Mouse (Mus musculus): ENCODE measurements around the gene Pdk1. TPM values are rescaled to one million over a fixed set of nuclear protein-coding genes. Genes with fewer than 3 reads are reported as not detected.
"Not testable (repeated sequence)": the region's sequence is repeated elsewhere in the genome, so short reads cannot be mapped to it uniquely, and the experiment has no call there.

The Pdk1 gene
- 10 to 100 TPM; 47.4 to 60.1 TPM for total RNA-seq (2021)
- long read RNA-seq, experiment 1, full-length matches to known transcripts: 17 of 26 reads
- long read RNA-seq, experiment 1, partial matches to known transcripts: 0 of 26 reads
- long read RNA-seq, experiment 1, other reads (novel, unspliced or antisense): 9 of 26 reads
- long read RNA-seq, experiment 2, full-length matches to known transcripts: 28 of 47 reads
- long read RNA-seq, experiment 2, partial matches to known transcripts: 13 of 47 reads
- long read RNA-seq, experiment 2, other reads (novel, unspliced or antisense): 6 of 47 reads

DNA sequence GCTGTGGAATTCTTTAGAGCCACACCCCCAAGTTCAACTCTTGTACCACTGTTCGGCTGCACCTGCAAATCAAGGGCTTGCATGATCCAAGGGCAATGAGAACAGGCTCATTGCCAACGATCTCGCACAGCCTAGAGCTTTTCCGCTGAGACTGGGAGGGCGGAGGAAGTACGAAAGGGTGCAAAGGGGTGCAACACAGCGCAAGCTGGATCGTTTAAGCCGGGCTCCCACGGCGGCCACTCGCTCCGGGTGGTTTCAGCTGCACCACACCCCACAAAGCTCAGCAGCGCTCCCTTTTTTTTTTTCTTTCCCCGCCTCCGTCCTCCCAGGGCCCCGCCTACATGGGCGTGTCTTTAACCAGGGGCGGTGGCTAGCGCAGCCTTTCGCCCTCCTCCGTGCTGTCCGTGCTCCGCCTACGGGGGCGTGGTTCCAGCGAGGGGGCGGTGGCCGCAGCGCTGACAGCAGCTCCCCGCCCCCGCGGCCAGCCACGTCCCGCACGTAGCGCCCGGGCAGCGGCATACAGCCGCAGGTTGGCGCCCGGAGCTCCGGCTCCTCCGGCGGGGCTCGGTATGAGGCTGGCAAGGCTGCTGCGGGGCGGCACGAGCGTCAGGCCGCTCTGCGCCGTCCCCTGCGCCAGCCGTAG is at the start of gene Pdk1:
TSS of gene Pdk1 (plus strand) at position 424 of the 643 bp plus-strand sequence.
- DNase-seq (ENCODE audit: low spot score in 2 of 2): peak; percentile 95 to 98

- no peak for DNase-seq (ENCODE audit: low spot score in 2 of 2)
Measured at GRCm38 (mm10) chr2:71824146-71824545, 48.9 kb upstream of the Pdk1 start.

GRCm38 (mm10) chr2:71827711-71828110 is 45.3 kb upstream of the Pdk1 start:
- no peak for DNase-seq (ENCODE audit: low spot score in 2 of 2)

DNA sequence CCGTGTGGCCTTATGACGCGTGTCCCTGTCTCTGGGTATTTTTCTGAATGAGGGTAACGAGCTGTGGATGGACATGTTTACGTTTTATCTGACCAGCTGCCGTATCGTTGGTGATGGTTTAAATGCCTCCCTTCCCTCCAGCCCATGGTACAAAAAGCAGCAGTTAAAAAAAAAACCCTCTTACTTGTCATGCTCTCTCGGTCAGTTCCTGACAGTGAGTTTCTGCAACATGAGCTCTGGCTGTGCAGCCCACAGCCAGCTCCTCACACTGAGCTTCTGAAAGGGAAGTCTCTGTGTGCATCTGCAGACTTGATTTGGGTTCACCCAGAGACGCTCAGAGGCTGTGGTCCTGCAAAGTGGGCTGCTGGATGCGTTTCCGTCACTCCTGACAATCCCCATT is 44.1 kb upstream of the Pdk1 start:
- no peak for DNase-seq (ENCODE audit: low spot score in 2 of 2)

- no peak for DNase-seq (ENCODE audit: low spot score in 2 of 2)
Measured at GRCm38 (mm10) chr2:71833626-71834025, 39.4 kb upstream of the Pdk1 start.

DNA sequence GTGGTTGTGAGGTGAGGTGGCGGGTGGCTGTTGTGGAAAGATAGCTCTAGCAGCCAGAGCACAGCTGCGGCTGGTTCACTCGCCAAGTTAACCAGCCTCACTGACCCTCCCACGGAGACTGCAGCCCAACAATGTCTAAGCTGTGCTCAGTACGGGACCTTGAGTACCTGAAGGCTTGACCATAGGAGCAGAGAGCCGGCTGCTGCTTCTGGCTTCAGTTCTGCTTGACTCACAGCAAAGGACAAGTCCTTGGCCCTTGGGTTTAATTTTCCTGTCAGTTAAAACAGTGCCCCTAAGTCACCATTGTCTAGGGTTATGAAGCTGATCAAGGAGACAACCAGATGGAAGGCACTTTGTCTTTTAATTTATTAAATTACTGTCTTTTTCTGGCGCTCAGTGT is 38.7 kb upstream of the Pdk1 start:
- no peak for DNase-seq (ENCODE audit: low spot score in 2 of 2)

GRCm38 (mm10) chr2:71835556-71835955 is 37.5 kb upstream of the Pdk1 start:
- DNase-seq (ENCODE audit: low spot score in 2 of 2): no peak

- no peak for DNase-seq (ENCODE audit: low spot score in 2 of 2)
Measured at GRCm38 (mm10) chr2:71836232-71836631, 36.8 kb upstream of the Pdk1 start.

DNA sequence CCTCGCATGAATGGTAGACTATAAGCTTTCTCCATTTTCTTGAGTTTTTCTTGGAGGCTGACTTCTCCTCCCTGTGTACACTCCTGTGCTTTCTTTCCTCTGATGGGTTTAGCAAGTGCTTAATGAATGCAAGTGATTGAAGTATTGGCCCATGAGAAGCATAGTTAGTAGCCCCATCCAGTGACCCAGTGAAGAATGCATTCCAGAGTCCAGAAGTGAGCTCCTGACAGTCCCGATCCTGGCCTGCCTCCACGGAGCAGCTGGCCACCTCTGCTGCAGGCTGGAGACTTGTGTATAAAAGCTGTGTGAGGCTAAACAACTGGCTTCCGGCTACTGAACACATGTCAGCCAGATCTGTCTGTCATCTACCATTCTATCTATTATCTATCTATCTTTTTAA is 35.8 kb upstream of the Pdk1 start:
- no peak for DNase-seq (ENCODE audit: low spot score in 2 of 2)

DNA sequence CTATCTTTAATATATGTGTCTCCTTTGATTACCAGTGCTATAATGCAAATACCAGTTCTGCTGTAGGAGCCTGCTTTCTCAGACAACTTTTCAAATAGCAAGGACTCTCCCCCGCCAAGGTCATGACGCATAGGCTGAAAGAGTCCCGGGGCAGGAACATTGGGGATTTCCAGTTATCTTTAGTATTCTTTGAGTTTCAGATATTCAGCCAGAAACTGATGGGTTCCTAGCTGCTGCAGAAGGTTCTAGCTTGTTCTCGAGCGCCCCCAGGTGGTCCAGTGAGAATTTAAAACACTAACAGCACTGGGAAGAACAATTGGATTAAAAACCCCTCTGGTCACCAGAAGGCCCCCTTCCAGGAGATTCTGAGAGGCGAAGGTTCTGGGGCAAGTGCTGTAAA is 35.2 kb upstream of the Pdk1 start:
- DNase-seq (ENCODE audit: low spot score in 2 of 2): peak; percentile 25 to 53

DNA sequence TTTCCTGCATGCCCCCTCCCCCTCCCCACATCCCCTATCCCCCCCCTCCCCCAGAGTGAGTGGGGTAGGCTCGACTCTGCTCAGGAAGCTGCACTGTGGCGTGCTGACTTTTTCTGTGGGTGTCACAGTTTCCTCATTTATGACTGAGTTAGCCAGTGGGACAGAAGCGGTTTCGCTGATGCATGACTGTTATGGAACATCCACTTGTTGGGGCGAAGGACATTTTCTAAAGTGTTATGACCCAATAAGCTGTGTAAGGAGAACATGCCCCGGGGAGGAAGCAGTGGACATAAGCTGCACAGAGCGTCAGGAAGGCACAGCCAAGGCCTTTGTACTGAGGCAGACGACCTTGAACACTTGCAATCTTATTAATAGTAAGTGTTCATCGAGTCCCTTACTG is 29.7 kb upstream of the Pdk1 start:
- no peak for DNase-seq (ENCODE audit: low spot score in 2 of 2)

DNA sequence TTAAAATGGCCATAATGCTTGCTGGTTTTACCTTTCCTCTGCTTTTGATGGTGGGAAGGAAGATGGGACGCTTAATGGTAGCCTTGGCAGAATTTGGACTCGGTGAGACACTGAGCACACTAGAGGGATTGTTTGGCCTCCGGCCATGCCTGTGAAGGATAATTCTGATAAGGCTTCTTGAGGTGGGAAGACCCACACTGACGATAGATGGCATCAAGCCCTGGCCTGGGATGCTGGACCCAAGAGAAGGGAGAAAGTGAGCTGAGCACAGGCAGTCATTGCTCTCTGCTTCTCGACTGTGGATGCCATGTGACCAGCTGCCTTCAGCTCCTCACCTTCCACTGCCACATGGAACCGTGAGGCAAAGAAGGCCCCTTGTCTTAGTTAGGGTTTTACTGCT is 28.1 kb upstream of the Pdk1 start:
- DNase-seq (ENCODE audit: low spot score in 2 of 2): no peak

- DNase-seq (ENCODE audit: low spot score in 2 of 2): not testable (repeated sequence)
Measured at GRCm38 (mm10) chr2:71852161-71852560, 20.9 kb upstream of the Pdk1 start.

DNA sequence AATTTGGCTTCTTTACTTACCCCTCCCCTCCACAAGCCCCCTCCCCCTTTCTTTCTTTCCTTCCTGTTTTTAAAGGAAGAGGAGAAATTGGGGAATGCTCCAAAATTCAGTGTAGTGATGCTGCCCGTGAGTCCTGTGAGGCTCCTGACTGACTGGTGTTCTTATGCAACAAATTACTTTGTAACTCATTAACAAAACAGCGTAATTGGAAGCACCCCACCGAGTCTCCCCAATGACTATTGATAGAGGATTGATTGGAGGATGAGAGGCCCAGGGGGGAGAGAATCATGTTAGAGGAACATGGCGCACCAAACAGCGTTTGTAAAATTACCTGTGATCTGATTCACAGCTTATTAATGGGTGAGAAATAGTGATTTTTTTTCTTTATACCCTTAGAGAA is 17.9 kb upstream of the Pdk1 start:
- no peak for DNase-seq (ENCODE audit: low spot score in 2 of 2)

DNA sequence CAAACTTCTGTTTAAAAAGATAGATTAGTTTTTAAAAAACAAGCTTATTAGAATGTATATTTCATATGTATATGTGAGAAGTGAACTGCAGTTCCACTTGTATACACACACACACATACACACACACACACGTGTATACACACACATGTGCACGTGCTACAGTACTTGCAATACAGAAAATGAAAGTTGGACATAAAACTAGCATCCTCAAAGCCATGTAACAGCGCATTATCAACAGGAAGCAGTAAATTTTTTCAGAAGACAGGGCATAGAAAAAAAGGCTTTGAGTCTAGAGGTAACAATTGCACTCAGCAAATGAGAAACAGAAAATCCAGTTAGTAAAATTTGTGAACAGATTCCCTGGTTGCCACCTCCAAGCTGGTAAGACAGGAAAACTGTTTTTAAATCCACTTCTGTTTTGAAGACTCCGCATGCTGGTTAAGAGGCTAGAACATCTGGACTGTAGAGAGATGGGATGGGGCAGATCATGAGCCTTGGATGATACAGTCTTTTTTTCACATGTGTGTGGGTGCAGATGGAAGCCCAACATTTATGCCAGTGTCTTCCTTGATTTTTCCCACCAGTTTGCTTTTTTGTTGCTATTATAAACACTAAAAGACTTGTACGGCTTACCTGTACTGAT is 9.4 kb upstream of the Pdk1 start:
- DNase-seq (ENCODE audit: low spot score in 2 of 2): no peak

GRCm38 (mm10) chr2:71865022-71865421 is 8.0 kb upstream of the Pdk1 start:
- no peak for DNase-seq (ENCODE audit: low spot score in 2 of 2)

GRCm38 (mm10) chr2:71865935-71866334 is 7.1 kb upstream of the Pdk1 start:
- no peak for DNase-seq (ENCODE audit: low spot score in 2 of 2)

- DNase-seq (ENCODE audit: low spot score in 2 of 2): no peak
Measured at GRCm38 (mm10) chr2:71866565-71866964, 6.5 kb upstream of the Pdk1 start.

GRCm38 (mm10) chr2:71867019-71867418 is 6.0 kb upstream of the Pdk1 start:
- DNase-seq (ENCODE audit: low spot score in 2 of 2): no peak

GRCm38 (mm10) chr2:71867480-71867879 is 5.5 kb upstream of the Pdk1 start:
- DNase-seq (ENCODE audit: low spot score in 2 of 2): no peak

DNA sequence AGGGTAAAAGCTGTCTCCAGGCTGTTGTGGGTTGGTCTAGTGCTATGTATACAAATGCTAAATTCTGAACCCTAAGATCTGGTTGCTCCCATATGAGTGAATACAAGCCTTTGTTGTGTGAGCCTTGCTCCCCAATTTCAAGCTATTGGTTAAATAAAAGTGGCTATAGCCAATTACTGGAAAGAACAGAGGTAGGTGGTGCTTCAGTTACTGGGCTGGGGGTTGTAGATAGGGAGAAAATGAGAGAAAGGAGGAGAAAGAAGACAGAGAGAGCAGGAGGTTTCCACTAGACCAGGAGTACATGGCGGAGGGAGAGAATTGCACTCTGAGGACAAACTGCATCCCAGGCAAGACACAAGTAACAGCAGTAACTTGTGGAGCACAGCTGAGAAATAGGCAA is 4.8 kb upstream of the Pdk1 start:
- DNase-seq (ENCODE audit: low spot score in 2 of 2): no peak

DNA sequence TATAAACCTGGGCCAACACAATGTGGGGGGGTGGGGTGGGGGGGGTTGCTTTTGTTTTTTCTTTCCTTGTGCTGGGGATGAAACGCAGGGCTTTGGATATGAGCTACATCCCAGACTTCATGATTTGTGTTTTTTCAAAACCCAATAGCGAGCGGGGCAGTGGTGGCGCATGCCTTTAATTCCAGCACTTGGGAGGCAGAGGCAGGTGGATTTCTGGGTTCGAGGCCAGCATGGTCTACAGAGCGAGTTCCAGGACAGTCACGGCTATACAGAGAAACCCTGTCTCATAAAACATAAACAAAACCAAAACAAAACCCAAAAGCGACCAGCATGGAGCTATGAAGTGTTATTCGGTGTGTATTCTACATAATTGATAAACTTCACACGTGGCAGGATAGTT is 883 bp upstream of the Pdk1 start:
- no peak for DNase-seq (ENCODE audit: low spot score in 2 of 2)

All from adrenal gland, postnatal 4 days (tissue).